ENCODE assay signal across 8 mouse cellular contexts in genomic region chr8:128654365-128655099, GRCm38 (mm10). TPM values are rescaled to one million over a fixed set of nuclear protein-coding genes. Genes with fewer than 3 reads are reported as not detected.
DNase-seq lines count a peak whose midpoint lies in the region; ATAC-seq and TF ChIP-seq lines count a peak whose summit lies in the region.

No protein-coding gene starts in this region.

- ATAC-seq in heart, embryonic 14.5 days (ENCODE audit: insufficient number of reproducible peaks, insufficient read depth, low FRiP score, low read depth): peak; percentile 87
- ATAC-seq in liver, embryonic 12.5 days: peak; percentile 88
- ATAC-seq in stomach, embryonic 15.5 days (ENCODE audit: insufficient read depth, low FRiP score, low read depth): peak; percentile 92

- no peaks in the 10 kb centered on the region for H3K79me3 ChIP-seq in C2C12 (ENCODE audit: low read depth)

- H3K27ac ChIP-seq in heart, embryonic 14.5 days (replicated peaks in 1 of 2; ENCODE audit: control insufficient read depth in 1 of 2, insufficient read depth in 1 of 2, low read depth in 2 of 2, low read length in 2 of 2): peak overlapping the region; percentile 98 to 99
- H3K27ac ChIP-seq in liver, embryonic 12.5 days: peak overlapping the region; percentile 76
- peak overlapping the region; percentile 93 for H3K27ac ChIP-seq in stomach, embryonic 15.5 days

- H3ac ChIP-seq in C2C12 (ENCODE audit: control insufficient read depth, insufficient read length, low read depth) (peak overlapping the region; percentile 39), myocyte (ENCODE audit: control insufficient read depth, insufficient read length) (peak overlapping the region; percentile 35)

- H3K79me2 ChIP-seq in C2C12 (ENCODE audit: control insufficient read depth, insufficient read depth): no peaks in the 10 kb centered on the region
- no peaks in the 10 kb centered on the region for H3K79me2 ChIP-seq in myocyte (ENCODE audit: control insufficient read depth, insufficient read depth)

- H3K9me3 ChIP-seq in heart, embryonic 14.5 days (ENCODE audit: control insufficient read depth, low read length): 0 out of 2 replicates have a peak, but pooled peaks cover 6% of the 10 kb centered on the region
- H3K9me3 ChIP-seq in liver, embryonic 12.5 days (replicated peaks): no peaks in the 10 kb centered on the region
- H3K9me3 ChIP-seq in stomach, embryonic 15.5 days: no peaks in the 10 kb centered on the region

- H3K9ac ChIP-seq in heart, embryonic 14.5 days (ENCODE audit: low read length): peak overlapping the region; percentile 76
- H3K9ac ChIP-seq in liver, embryonic 12.5 days: peak overlapping the region; percentile 45
- no peak overlapping the region for H3K9ac ChIP-seq in stomach, embryonic 15.5 days

- H3K4me1 ChIP-seq in heart, embryonic 14.5 days (ENCODE audit: control insufficient read depth in 2 of 2, insufficient read depth in 2 of 2, low read length in 2 of 2): peaks cover 10 to 23% of the 10 kb centered on the region in 2 experiments
- H3K4me1 ChIP-seq in liver, embryonic 12.5 days: peaks cover 26% of the 10 kb centered on the region
- H3K4me1 ChIP-seq in stomach, embryonic 15.5 days: 0 out of 2 replicates have a peak, but pooled peaks cover 4% of the 10 kb centered on the region

- 2% methylated on average over 16 of the region's 16 CpGs for WGBS in heart, embryonic 14.5 days
- 6% methylated on average over 15 of the region's 16 CpGs for WGBS in liver, embryonic 12.5 days (ENCODE audit: insufficient replicate concordance)
- 1% methylated on average over 16 of the region's 16 CpGs for WGBS in stomach, embryonic 15.5 days

- no peaks in the 10 kb centered on the region for H3K36me3 ChIP-seq in C2C12 (ENCODE audit: control insufficient read depth, insufficient read depth)
- H3K36me3 ChIP-seq in heart, embryonic 14.5 days (ENCODE audit: control insufficient read depth, insufficient read depth, low read length): no peaks in the 10 kb centered on the region
- no peaks in the 10 kb centered on the region for H3K36me3 ChIP-seq in liver, embryonic 12.5 days
- H3K36me3 ChIP-seq in myocyte (ENCODE audit: control insufficient read depth, insufficient read depth): no peaks in the 10 kb centered on the region
- no peaks in the 10 kb centered on the region for H3K36me3 ChIP-seq in stomach, embryonic 15.5 days

- H3K27me3 ChIP-seq in C2C12 (ENCODE audit: control insufficient read depth, insufficient read depth, insufficient read length) (no peaks in the 10 kb centered on the region), myocyte (ENCODE audit: control insufficient read depth, insufficient read depth, insufficient read length) (no peaks in the 10 kb centered on the region)
- H3K27me3 ChIP-seq in heart, embryonic 14.5 days (ENCODE audit: control insufficient read depth, insufficient read depth, low read length): no peaks in the 10 kb centered on the region
- no peaks in the 10 kb centered on the region for H3K27me3 ChIP-seq in liver, embryonic 12.5 days (replicated peaks)
- H3K27me3 ChIP-seq in stomach, embryonic 15.5 days (replicated peaks): no peaks in the 10 kb centered on the region

- peak; percentile 80 for TF ChIP-seq POLR2A in myocyte (IDR thresholded peaks at IDR 0.05; ENCODE audit: insufficient read length, low read depth)

- peak; percentile 76 for DNase-seq in brain, adult 2 months (ENCODE audit: low read depth, low spot score)
- peak; percentile 53 for DNase-seq in fibroblast of lung, adult 2 months (ENCODE audit: low read depth)
- peak; percentile 86 for DNase-seq in kidney, postnatal 10 days

- H3K4me3 ChIP-seq in C2C12 (ENCODE audit: insufficient read depth, poor library complexity, severe bottlenecking): no peak overlapping the region
- peak overlapping the region; percentile 29 to 30 for H3K4me3 ChIP-seq in heart, embryonic 14.5 days (ENCODE audit: control insufficient read depth in 1 of 2, insufficient read depth in 1 of 2, low read depth in 1 of 2, low read length in 2 of 2)
- peak overlapping the region; percentile 31 for H3K4me3 ChIP-seq in liver, embryonic 12.5 days
- peak overlapping the region; percentile 2 for H3K4me3 ChIP-seq in myocyte
- peak overlapping the region; percentile 16 for H3K4me3 ChIP-seq in stomach, embryonic 15.5 days (replicated peaks)

- TF ChIP-seq CTCF in C2C12 (IDR thresholded peaks at IDR 0.05; ENCODE audit: control insufficient read depth, insufficient read depth, insufficient read length): no peak

- peak overlapping the region; percentile 66 for H3K4me2 ChIP-seq in heart, embryonic 14.5 days (ENCODE audit: low read length)
- peak overlapping the region; percentile 69 for H3K4me2 ChIP-seq in liver, embryonic 12.5 days
- H3K4me2 ChIP-seq in myocyte (ENCODE audit: low read depth): peak overlapping the region; percentile 94
- H3K4me2 ChIP-seq in stomach, embryonic 15.5 days: peak overlapping the region; percentile 45

TF ChIP-seq in C2C12, 6 proteins besides CTCF, POLR2A, EP300 and RAD21:
- TF ChIP-seq MAX (IDR thresholded peaks at IDR 0.05): peak; percentile 67
- peak; percentile 90 for TF ChIP-seq USF1 (IDR thresholded peaks at IDR 0.05; ENCODE audit: low read depth)
- peak; percentile 2 for TF ChIP-seq MYOD1 (IDR thresholded peaks at IDR 0.05; ENCODE audit: control insufficient read depth, insufficient read length, low read depth)
- TF ChIP-seq FOSL1 (IDR thresholded peaks at IDR 0.05; ENCODE audit: insufficient read depth, low read length, poor library complexity, severe bottlenecking): no peak
TF ChIP-seq in C2C12: peak in this region for 3.

TF ChIP-seq in myocyte, 11 proteins besides CTCF, POLR2A, EP300 and RAD21:
- no peak for TF ChIP-seq CEBPB (IDR thresholded peaks at IDR 0.05; ENCODE audit: insufficient read depth, poor library complexity, severe bottlenecking)
- TF ChIP-seq POLR2AphosphoS2 (IDR thresholded peaks at IDR 0.05; ENCODE audit: insufficient read length, low read depth): peak; percentile 83
- TF ChIP-seq E2F4 (IDR thresholded peaks at IDR 0.05; ENCODE audit: insufficient read depth): no peak
- TF ChIP-seq MAX (IDR thresholded peaks at IDR 0.05; ENCODE audit: low read depth): no peak
- TF ChIP-seq MYOG (IDR thresholded peaks at IDR 0.05; ENCODE audit: control insufficient read depth in 1 of 3, insufficient read depth in 1 of 3, insufficient read length in 2 of 3, low read depth in 2 of 3): peak in 1 of 3 experiments; percentile 71
- peak; percentile 94 for TF ChIP-seq SRF (IDR thresholded peaks at IDR 0.05; ENCODE audit: control insufficient read depth, insufficient read length, low read depth)
- TF ChIP-seq REST (IDR thresholded peaks at IDR 0.05; ENCODE audit: insufficient read depth, insufficient read length): no peak
- TF ChIP-seq MYOD1 (IDR thresholded peaks at IDR 0.05; ENCODE audit: control insufficient read depth in 1 of 3, insufficient read length in 2 of 3, low read depth in 2 of 3): peak in 2 of 3 experiments; percentile 42 to 58
- TF ChIP-seq TCF3 (IDR thresholded peaks at IDR 0.05; ENCODE audit: insufficient read length, low read depth): no peak
- TF ChIP-seq TCF12 (IDR thresholded peaks at IDR 0.05; ENCODE audit: insufficient read depth, poor library complexity, severe bottlenecking): no peak
- TF ChIP-seq USF1 (IDR thresholded peaks at IDR 0.05; ENCODE audit: low read depth): peak; percentile 91

RNA-seq across cellular contexts. Expression of gene Itgb1, which starts 30.9 kb away (rescaled TPM):
- polyA plus RNA-seq in C2C12 (2012; fragmentation: generic; extraction: Trizol) (184 TPM), myocyte (2012; fragmentation: generic; extraction: Trizol) (232 TPM)
- 416 and 432 TPM in 2 replicates for polyA plus RNA-seq in heart, embryonic 14.5 days (2014; fragmentation: Nextera tagmentation; extraction: Ambion mirVana)
- 129 and 130 TPM in 2 replicates for polyA plus RNA-seq in liver, embryonic 12.5 days (2016; fragmentation: Nextera tagmentation; extraction: Ambion mirVana)
- polyA plus RNA-seq in stomach, embryonic 15.5 days (2015; fragmentation: Nextera tagmentation; extraction: Ambion mirVana): 304 and 327 TPM in 2 replicates
